Mouse (Mus musculus): ENCODE results near the gene Armc2. TPM values are rescaled to one million over a fixed set of nuclear protein-coding genes. Genes with fewer than 3 reads are reported as not detected.

Armc2 gene
- polyA plus RNA-seq, 1 experiment from 2014 or later = 0.82 TPM

- Histone ChIP-seq H3K27ac (ENCODE audit: low read depth, low read length) (no peak overlapping the region), H3K27me3 (ENCODE audit: control insufficient read depth, insufficient read depth, low read length) (no peaks in the 10 kb centered on the region), H3K4me3 (ENCODE audit: low read depth, low read length) (no peak overlapping the region), H3K9me3 (replicated peaks; ENCODE audit: control insufficient read depth, low read length) (no peaks in the 10 kb centered on the region), H3K9ac (ENCODE audit: low read depth, low read length) (no peak overlapping the region), H3K36me3 (ENCODE audit: control insufficient read depth, insufficient read depth, low read length) (no peaks in the 10 kb centered on the region), H3K4me2 (no peak overlapping the region), H3K4me1 (ENCODE audit: control insufficient read depth, insufficient read depth, low read length) (no peaks in the 10 kb centered on the region)
- WGBS (ENCODE audit: insufficient replicate concordance) = 79% methylated on average over 7 of the region's 7 CpGs
- ATAC-seq (replicated peaks; ENCODE audit: insufficient number of reproducible peaks, low FRiP score, low TSS enrichment) = no peak
Observed at GRCm38 (mm10) chr10:41978403-41979234, 39.6 kb downstream of the Armc2 start.

- WGBS (ENCODE audit: insufficient replicate concordance) = 65% methylated on average over 9 of the region's 9 CpGs
Observed at GRCm38 (mm10) chr10:41972676-41973075, 45.6 kb downstream of the Armc2 start.

DNA sequence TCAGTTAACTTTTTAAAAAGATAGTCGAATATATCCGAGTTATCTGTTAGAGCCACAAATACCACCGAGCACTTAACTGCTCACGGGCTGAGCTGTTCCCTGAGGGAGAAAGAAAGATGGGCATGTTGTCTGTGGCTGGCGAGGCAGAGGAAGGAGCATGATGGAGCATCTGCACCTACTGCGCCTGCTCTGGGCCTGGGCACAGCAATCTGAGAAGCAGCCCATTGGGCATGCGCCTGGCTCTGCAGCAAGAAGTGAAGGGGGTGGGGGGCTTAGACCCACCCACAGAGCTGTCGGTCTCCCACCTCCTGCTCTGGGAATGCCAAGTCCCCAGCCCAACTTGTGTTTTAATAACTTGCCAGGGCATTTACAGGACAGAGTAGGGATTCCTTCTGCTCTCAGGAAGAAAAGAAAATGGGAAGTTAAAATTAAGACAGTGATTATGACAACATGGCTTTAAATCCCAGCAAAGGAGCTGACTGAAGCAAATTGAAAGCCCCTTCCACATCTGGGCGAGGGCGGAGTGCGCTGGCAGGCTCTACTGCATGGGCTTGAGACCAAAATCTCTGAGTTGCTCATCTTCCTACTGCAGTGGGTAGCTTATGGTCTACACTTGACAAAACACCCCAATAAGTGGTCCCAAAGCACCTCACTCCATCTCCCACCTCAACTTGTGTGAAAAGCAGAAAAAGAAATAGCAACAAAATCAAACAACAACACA is 50.2 kb downstream of the Armc2 start:
- no peak overlapping the region for H3K4me3 ChIP-seq (ENCODE audit: low read depth, low read length)
- no peaks in the 10 kb centered on the region for H3K9me3 ChIP-seq (replicated peaks; ENCODE audit: control insufficient read depth, low read length)
- no peaks in the 10 kb centered on the region for H3K36me3 ChIP-seq (ENCODE audit: control insufficient read depth, insufficient read depth, low read length)
- no peak for ATAC-seq (replicated peaks; ENCODE audit: insufficient number of reproducible peaks, low FRiP score, low TSS enrichment)
- no peaks in the 10 kb centered on the region for H3K4me1 ChIP-seq (ENCODE audit: control insufficient read depth, insufficient read depth, low read length)
- no peak overlapping the region for H3K27ac ChIP-seq (ENCODE audit: low read depth, low read length)
- H3K9ac ChIP-seq (ENCODE audit: low read depth, low read length) = no peak overlapping the region
- H3K27me3 ChIP-seq (ENCODE audit: control insufficient read depth, insufficient read depth, low read length) = no peaks in the 10 kb centered on the region
- 69% methylated on average over 11 of the region's 11 CpGs for WGBS (ENCODE audit: insufficient replicate concordance)
- no peak overlapping the region for H3K4me2 ChIP-seq

More at GRCm38 (mm10) chr10:41972676-41973075, 45.6 kb downstream of the Armc2 start:
- no peaks in the 10 kb centered on the region for H3K36me3 ChIP-seq (ENCODE audit: control insufficient read depth, insufficient read depth, low read length)
- no peak overlapping the region for H3K9ac ChIP-seq (ENCODE audit: low read depth, low read length)
- no peaks in the 10 kb centered on the region for H3K4me1 ChIP-seq (ENCODE audit: control insufficient read depth, insufficient read depth, low read length)
- H3K9me3 ChIP-seq (replicated peaks; ENCODE audit: control insufficient read depth, low read length) = no peaks in the 10 kb centered on the region
- H3K4me2 ChIP-seq = no peak overlapping the region
- H3K27ac ChIP-seq (ENCODE audit: low read depth, low read length) = no peak overlapping the region
- no peak for ATAC-seq (replicated peaks; ENCODE audit: insufficient number of reproducible peaks, low FRiP score, low TSS enrichment)
- H3K27me3 ChIP-seq (ENCODE audit: control insufficient read depth, insufficient read depth, low read length) = no peaks in the 10 kb centered on the region
- no peak overlapping the region for H3K4me3 ChIP-seq (ENCODE audit: low read depth, low read length)

- H3K27ac ChIP-seq (ENCODE audit: low read depth, low read length) = no peak overlapping the region
- no peak overlapping the region for H3K9ac ChIP-seq (ENCODE audit: low read depth, low read length)
- no peaks in the 10 kb centered on the region for H3K27me3 ChIP-seq (ENCODE audit: control insufficient read depth, insufficient read depth, low read length)
- no peaks in the 10 kb centered on the region for H3K9me3 ChIP-seq (replicated peaks; ENCODE audit: control insufficient read depth, low read length)
- no peak for ATAC-seq (replicated peaks; ENCODE audit: insufficient number of reproducible peaks, low FRiP score, low TSS enrichment)
- H3K4me2 ChIP-seq = no peak overlapping the region
- no peaks in the 10 kb centered on the region for H3K36me3 ChIP-seq (ENCODE audit: control insufficient read depth, insufficient read depth, low read length)
- H3K4me3 ChIP-seq (ENCODE audit: low read depth, low read length) = no peak overlapping the region
- no peaks in the 10 kb centered on the region for H3K4me1 ChIP-seq (ENCODE audit: control insufficient read depth, insufficient read depth, low read length)
- whole genome bisulfite sequencing (ENCODE audit: insufficient replicate concordance) = 79% methylated on average over 4 of the region's 4 CpGs
Observed at GRCm38 (mm10) chr10:41962725-41963124, 55.5 kb downstream of the Armc2 start.

GRCm38 (mm10) chr10:41959808-41960207 is 58.4 kb downstream of the Armc2 start:
- Histone ChIP-seq H3K4me1 (ENCODE audit: control insufficient read depth, insufficient read depth, low read length) (no peaks in the 10 kb centered on the region), H3K36me3 (ENCODE audit: control insufficient read depth, insufficient read depth, low read length) (no peaks in the 10 kb centered on the region), H3K9ac (ENCODE audit: low read depth, low read length) (no peak overlapping the region), H3K4me3 (ENCODE audit: low read depth, low read length) (no peak overlapping the region), H3K27me3 (ENCODE audit: control insufficient read depth, insufficient read depth, low read length) (no peaks in the 10 kb centered on the region), H3K9me3 (replicated peaks; ENCODE audit: control insufficient read depth, low read length) (no peaks in the 10 kb centered on the region), H3K4me2 (no peak overlapping the region), H3K27ac (ENCODE audit: low read depth, low read length) (no peak overlapping the region)
- ATAC-seq (replicated peaks; ENCODE audit: insufficient number of reproducible peaks, low FRiP score, low TSS enrichment) = no peak
- WGBS (ENCODE audit: insufficient replicate concordance) = 53% methylated on average over 2 of the region's 2 CpGs

- H3K4me3 ChIP-seq (ENCODE audit: low read depth, low read length) = no peak overlapping the region
- no peak overlapping the region for H3K9ac ChIP-seq (ENCODE audit: low read depth, low read length)
- H3K4me2 ChIP-seq = no peak overlapping the region
- no peak for ATAC-seq (replicated peaks; ENCODE audit: insufficient number of reproducible peaks, low FRiP score, low TSS enrichment)
- no peaks in the 10 kb centered on the region for H3K9me3 ChIP-seq (replicated peaks; ENCODE audit: control insufficient read depth, low read length)
- WGBS (ENCODE audit: insufficient replicate concordance) = 85% methylated on average over 19 of the region's 19 CpGs
- no peaks in the 10 kb centered on the region for H3K27me3 ChIP-seq (ENCODE audit: control insufficient read depth, insufficient read depth, low read length)
- no peak overlapping the region for H3K27ac ChIP-seq (ENCODE audit: low read depth, low read length)
- H3K4me1 ChIP-seq (ENCODE audit: control insufficient read depth, insufficient read depth, low read length) = no peaks in the 10 kb centered on the region
- H3K36me3 ChIP-seq (ENCODE audit: control insufficient read depth, insufficient read depth, low read length) = no peaks in the 10 kb centered on the region
Observed at GRCm38 (mm10) chr10:41958677-41959274, 59.5 kb downstream of the Armc2 start.

- ATAC-seq (replicated peaks; ENCODE audit: insufficient number of reproducible peaks, low FRiP score, low TSS enrichment) = no peak
- H3K4me2 ChIP-seq = no peak overlapping the region
- no peaks in the 10 kb centered on the region for H3K9me3 ChIP-seq (replicated peaks; ENCODE audit: control insufficient read depth, low read length)
- WGBS (ENCODE audit: insufficient replicate concordance) = 83% methylated on average over 18 of the region's 18 CpGs
- H3K27ac ChIP-seq (ENCODE audit: low read depth, low read length) = no peak overlapping the region
- H3K36me3 ChIP-seq (ENCODE audit: control insufficient read depth, insufficient read depth, low read length) = no peaks in the 10 kb centered on the region
- H3K4me1 ChIP-seq (ENCODE audit: control insufficient read depth, insufficient read depth, low read length) = no peaks in the 10 kb centered on the region
- no peak overlapping the region for H3K9ac ChIP-seq (ENCODE audit: low read depth, low read length)
- no peak overlapping the region for H3K4me3 ChIP-seq (ENCODE audit: low read depth, low read length)
- H3K27me3 ChIP-seq (ENCODE audit: control insufficient read depth, insufficient read depth, low read length) = no peaks in the 10 kb centered on the region
Observed at GRCm38 (mm10) chr10:41957421-41958225, 60.6 kb downstream of the Armc2 start.

GRCm38 (mm10) chr10:41953528-41953864 is 64.7 kb downstream of the Armc2 start:
- no peak for ATAC-seq (replicated peaks; ENCODE audit: insufficient number of reproducible peaks, low FRiP score, low TSS enrichment)
- H3K4me3 ChIP-seq (ENCODE audit: low read depth, low read length) = no peak overlapping the region
- H3K9ac ChIP-seq (ENCODE audit: low read depth, low read length) = no peak overlapping the region
- WGBS (ENCODE audit: insufficient replicate concordance) = 93% methylated on average over 5 of the region's 5 CpGs
- no peaks in the 10 kb centered on the region for H3K36me3 ChIP-seq (ENCODE audit: control insufficient read depth, insufficient read depth, low read length)
- H3K9me3 ChIP-seq (replicated peaks; ENCODE audit: control insufficient read depth, low read length) = no peaks in the 10 kb centered on the region
- H3K27me3 ChIP-seq (ENCODE audit: control insufficient read depth, insufficient read depth, low read length) = no peaks in the 10 kb centered on the region
- H3K4me2 ChIP-seq = no peak overlapping the region
- no peak overlapping the region for H3K27ac ChIP-seq (ENCODE audit: low read depth, low read length)
- H3K4me1 ChIP-seq (ENCODE audit: control insufficient read depth, insufficient read depth, low read length) = no peaks in the 10 kb centered on the region

All from heart, embryonic 11.5 days (tissue).